Mouse (Mus musculus): ENCODE measurements around the gene Adamtsl1.

- no peak for TF ChIP-seq GATA1 (IDR thresholded peaks at IDR 0.05; ENCODE audit: borderline replicate concordance, low read length)
- TF ChIP-seq GATA2 (IDR thresholded peaks at IDR 0.05; ENCODE audit: borderline replicate concordance, low read depth, low read length): no peak
These were observed 404.4 kb downstream of the Adamtsl1 start for GRCm38 (mm10) chr4:85918366-85918765.

All from G1E (cell line).